Mouse (Mus musculus) spleen, adult 2 months (tissue): Measurements from ENCODE around the gene Rhpn2.

Source experiments
- CTCF ChIP-seq: fragments of 200-500 bp; IDR thresholded peaks from 2 replicates; pipeline ENCODE4 v1.5.1; 2011; ENCODE audit warnings: mild to moderate bottlenecking, inconsistent platforms; ENCODE audit not compliant: insufficient read depth, insufficient read length, insufficient replicate concordance; ENCODE audit errors: extremely low read depth
- POLR2A ChIP-seq: fragments of 200-500 bp; IDR thresholded peaks from 2 replicates; pipeline ENCODE4 v1.6.1; 2011; ENCODE audit warnings: low read depth, low read length, inconsistent platforms

DNA sequence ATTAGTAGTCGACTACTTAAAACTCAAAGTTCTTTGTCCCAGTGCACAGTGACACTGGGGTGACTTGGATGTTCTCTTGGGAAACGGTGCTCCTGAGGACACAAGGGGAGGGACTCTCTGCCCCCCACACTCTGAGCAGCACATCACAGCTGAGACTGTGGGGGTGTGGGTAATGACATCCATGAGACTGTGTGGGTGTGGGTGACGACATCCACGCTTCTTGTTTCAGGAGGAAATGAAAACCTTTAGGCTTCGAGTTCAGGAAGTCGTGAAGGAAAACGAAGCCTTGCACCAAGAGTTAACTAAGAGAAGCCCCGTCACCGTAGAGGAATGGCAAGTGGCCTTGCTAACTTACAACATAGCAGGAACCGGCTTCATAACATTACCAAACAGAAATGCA lies 89.1 kb downstream of the Rhpn2 start:
- no peak for TF ChIP-seq POLR2A
- no peak for TF ChIP-seq CTCF
